Mouse (Mus musculus): ENCODE measurements around the gene Rpgrip1.
A peak's percentile ranks its signal among the peaks of the same experiment; 100 is the strongest.

Rpgrip1 gene

DNA sequence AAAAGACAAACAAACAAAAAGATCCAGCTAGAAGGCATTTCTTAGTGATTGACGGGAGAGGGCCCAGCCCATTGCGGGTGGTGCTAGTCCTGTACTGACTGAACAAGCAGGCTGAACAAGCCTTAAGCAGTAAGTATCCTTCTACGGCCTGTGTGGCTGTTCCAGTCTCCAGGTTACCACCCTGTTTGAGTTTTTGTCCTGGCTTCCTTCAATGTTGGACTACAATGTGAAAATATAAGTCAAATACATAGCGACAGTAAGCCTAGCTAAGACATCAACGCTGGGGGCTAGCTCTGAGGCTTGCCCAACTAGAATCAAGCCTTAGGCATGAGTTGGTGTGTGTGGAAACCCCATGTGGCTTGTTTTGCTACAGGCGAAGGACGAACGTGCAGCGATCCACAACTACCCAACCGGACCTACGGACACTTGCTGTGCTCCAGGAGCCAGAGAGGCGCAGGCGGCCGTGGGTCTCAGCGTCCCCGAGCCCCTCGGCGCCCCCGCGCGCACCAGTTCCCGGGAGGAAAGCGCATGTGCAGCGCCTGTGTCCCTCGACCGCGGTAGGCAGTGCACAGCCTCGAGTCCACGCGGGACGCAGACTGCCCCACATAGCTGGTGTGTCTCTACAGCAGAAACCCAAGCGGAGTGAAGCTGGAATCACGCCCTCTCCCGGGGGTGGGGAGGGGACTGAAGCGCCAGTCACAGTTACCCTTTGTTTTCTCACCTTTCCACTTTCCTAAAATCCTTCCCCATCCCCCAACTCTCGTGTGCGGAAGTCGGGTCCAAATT lies 8.5 kb downstream of the Rpgrip1 start:
- peak; percentile 55 for DNase-seq

DNA sequence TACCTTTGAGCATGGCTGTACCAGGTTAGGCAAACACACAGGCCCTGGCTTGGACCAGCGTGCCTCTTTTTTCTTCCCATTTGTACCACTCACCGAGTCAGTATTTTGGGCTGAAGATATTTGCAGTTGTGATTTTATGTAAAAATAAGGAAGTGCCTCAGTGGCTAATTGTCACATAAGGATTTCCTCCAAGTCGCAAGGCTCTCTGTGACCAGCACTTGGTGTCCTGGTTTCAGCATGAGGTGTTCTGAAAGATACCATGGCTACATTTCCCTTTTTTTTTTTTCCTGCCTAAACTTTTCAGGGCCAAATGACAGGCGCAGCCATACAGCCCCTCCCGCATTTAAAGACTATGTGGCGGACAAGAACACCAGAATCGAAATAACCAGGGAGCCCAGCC lies 9.7 kb downstream of the Rpgrip1 start:
- DNase-seq: peak; percentile 28

DNA sequence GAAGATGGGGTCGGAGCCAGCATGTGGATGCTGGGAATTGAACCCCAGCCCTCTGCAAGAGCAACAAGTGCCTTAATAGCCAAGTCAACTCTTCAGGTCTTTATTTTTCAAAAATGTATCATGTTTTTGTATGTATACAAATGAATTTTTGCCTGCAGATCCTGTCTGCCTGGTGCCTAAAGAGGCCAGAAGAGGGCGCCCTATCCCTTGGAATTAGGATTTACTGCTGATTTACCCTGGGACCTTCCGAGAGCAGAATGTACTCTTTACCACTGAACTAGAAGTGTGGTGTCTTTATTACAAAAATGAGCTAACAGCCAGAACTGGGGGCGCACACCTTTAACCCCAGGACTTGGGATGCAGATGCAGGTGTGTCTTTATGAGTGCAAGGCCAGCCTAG lies 13.4 kb downstream of the Rpgrip1 start:
- DNase-seq: peak; percentile 88

DNA sequence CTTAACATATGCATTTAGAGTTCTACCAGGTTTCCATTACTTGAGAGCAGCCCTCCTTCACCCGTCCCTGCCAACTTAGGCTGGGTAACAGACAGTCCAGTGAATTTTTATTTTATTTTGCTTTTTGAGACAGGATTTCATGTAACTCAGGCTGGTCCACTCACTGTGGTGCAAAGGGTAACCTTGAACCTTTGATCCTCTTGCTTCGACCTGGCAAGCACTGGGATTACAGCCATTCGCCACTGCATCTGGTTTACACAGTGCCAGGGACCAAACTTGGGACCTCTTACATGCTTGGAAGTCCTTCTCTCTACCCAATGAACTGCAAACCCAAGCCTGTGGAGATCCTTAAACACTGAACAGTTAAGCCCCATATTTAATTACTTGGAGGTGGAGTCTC lies 14.1 kb downstream of the Rpgrip1 start:
- no peak for DNase-seq

DNA sequence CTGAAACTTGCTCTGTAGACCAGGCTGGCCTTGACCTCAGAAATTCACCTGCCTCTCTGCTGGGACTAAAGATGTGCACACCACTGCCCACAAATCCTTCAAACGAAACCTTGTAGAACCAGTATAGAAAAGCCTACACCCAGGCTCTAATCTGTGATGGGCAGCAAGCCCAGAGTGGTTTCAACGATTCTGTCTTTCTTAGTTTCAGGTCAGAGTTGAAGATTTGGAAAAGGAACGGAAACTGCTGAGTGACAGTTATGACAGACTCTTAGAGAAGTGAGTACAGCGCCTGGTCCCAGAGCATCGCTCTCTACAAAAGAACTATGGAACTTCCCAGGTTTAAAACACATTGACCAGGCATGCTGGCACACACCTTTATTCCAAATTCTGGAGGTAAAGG lies 23.1 kb downstream of the Rpgrip1 start:
- DNase-seq: peak; percentile 9

DNA sequence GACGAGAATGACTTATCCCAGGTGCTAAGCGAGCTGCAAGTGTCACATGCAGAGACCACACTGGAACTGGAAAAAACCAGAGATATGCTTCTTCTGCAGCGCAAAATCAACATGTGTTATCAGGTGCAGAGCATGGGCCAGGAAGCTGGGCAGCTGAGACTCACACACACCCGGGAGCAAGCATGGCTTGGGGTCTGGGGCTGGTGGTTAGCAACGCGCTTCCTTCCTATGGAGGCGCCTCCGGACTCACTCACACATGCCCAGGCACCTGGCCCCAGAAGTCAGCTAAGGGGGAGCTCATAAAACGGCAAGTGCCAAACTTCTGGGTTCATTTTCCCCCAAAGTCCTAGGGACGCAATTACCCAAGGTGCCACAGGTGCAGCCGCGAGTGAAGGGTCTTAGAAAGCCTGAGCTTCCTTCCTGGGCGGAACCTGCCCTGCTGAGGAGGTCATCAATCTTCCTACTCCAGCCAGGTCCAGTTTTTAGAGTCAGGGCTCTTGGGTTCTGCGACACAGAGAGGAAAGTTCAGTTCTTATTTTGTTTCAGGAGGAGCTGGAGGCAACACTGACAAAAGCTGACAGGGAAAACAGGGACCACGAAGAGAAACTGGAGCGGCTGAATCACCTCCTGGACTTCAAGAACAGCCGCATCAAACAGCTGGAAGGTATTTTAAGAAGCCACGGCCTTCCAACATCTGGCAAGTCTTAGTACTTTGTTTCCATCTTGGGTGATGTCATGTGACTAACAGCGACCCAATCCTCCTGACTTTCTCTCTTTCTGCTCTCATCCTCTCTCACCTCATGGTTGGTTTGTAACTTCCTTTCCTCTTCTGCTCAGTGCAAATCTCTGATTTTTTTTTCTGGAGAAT lies 30.3 kb downstream of the Rpgrip1 start:
- peak; percentile 8 for DNase-seq

DNA sequence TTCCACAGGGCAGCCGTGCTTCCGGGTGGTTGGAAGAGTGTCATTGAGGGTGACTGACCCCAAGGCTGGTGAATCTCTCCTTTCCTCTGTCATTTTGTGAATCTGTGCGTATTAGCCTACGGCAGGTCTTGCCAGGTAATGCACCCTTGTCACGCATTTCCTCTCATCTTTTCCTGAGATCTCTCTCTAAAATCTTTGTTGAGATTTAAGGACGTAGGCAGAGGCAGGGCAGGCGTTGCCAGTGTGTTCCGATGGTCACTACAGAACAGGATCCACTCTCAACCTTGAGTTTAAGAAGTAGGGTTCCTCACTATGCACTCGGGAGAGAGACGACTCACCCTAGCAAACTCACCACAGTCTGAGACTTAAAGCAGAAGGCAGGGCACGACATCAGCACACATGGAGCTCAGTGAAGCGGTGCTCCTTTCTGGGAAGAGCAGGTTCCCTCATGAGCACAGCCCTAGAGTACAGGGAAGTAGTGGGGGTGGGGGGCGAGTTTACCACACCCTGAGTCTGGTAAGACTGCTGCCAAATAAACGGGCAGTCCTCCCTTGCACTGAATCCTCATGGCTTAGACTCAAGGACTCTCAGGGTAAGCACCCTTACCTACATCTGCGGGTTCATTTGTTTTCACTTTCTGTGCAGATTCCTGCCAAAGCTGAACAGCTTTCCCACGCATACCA lies 31.1 kb downstream of the Rpgrip1 start:
- DNase-seq: peak; percentile 51

DNA sequence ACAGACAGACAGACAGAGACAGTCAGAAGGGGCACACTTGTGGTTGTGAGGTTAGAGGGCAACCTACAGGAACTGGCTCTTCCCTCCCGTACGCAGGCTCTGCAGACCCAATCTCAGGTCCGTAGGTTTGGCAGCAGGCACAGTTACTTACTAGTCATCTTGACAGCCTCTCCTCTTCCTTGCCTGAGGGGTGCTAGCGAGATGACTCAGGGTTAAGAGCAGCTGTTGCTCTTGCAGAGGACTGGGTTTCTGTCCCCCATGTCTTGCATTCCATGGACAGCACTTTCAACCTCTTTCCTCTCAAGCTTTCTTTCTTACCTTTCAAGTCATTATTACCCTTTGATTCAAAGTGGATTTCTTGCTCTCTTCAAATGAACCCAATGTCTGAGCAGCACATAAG lies 33.7 kb downstream of the Rpgrip1 start:
- DNase-seq: no peak

DNA sequence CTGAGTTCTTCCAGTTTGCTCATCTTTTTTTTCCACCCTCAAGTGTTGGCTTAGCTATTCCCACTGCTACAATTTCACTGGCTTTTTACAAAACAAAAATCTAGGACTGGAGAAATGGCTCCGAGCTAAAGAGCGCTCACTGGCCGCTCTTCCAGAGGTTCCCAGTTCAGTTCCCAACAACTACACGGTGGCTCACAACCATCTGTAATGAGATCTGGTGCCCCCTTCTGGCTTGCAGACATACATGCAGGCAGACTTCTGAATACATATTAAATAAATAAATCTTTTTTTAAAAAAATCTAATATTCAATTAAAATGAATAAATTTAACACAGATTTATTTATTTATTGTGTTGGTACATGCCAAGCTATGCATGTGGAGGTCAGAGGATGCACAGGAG lies 36.0 kb downstream of the Rpgrip1 start:
- peak; percentile 40 for DNase-seq

DNA sequence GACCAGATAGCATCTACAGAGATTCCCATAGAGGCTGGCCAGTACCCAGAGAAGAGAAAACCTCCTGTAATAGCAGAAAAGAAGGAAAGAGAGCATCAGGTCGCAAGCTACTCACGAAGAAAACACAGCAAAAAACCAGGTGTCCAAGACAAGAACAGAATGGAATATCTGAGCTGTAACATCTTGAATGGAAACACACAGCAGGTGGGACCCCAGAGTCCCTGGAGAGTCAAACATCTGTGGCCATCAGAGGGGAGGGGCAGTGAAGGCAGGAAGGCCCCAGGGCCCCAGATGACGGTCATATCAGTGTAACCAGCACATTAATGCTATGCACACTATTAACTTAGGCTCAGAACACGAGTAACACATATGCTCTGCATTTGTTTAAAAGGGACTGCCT lies 39.4 kb downstream of the Rpgrip1 start:
- no peak for DNase-seq

DNA sequence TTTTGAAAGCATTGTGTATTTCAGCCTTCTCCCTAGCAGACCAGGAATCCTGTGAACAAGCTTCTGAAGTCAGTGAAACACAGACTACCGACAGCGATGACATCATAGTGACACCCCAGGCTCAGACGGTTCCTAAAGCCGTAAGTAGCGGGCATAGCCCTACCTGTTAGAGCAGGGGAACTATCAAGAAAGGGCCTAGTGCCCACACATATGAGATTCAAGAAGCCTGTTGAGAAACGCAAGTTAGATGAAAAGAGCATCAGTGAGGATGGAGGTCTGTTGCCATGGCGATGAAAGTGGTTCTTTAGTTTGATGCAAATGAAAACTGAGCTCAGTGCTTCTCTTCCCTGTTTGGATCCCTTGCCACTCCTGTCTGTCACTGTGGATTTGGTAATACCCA lies 41.7 kb downstream of the Rpgrip1 start:
- DNase-seq: no peak

DNA sequence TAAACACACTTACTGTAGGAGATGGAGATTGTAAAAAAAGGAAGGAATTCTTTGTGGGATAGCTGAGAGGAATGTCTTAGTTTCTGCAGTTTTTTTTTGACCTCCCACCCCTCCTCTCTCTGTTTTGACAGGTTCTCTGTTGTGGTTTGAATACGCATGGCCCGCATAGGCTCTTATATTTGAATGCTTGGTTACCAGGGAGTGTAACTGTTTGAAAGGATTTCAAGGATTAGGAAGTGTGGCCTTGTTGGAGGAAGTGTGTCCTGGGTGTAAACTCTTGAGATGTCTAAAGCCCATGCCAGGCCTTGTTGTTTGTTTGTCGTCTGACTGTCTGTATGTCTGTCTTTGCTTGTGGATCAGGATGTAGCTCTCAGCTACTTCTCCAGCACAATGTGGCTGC lies 42.1 kb downstream of the Rpgrip1 start:
- DNase-seq: no peak

DNA sequence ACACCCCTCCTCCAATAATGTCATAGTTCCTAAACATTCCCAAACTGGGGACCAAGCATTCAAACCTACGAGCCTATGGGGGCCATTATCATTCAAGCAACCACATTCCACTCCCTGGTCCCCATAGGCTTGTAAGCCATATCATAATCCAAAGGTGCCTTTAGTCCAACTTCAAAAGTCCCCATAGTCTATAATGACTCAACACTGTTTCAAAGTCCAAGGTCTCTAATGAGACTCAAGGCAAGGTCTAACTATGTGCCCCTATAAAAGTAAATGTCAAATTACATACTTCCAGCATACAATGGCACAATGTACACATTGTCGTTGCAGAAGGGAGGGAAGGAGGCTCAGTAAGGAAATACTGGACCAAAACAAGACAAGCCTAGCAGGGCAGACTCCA lies 44.5 kb downstream of the Rpgrip1 start:
- no peak for DNase-seq

DNA sequence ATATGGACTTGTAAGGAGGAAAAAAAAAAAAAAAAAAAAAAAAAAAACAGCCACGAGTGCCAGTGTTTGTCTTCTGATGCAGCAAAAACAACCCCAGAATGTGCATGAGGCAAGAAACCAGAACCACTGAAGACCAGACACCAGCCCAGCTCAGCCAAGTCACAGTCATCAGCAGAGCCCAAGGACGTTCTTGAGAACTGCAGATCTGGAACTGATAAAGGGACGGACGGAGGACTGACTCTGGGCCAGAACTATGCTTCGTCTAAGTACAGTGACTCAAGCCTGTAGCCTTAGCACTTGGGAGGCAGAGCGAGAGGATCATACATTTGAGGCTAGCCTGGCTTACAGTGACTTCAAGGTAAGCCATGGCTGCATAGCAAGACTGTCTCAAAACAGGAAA lies 50.4 kb downstream of the Rpgrip1 start:
- no peak for DNase-seq

DNA sequence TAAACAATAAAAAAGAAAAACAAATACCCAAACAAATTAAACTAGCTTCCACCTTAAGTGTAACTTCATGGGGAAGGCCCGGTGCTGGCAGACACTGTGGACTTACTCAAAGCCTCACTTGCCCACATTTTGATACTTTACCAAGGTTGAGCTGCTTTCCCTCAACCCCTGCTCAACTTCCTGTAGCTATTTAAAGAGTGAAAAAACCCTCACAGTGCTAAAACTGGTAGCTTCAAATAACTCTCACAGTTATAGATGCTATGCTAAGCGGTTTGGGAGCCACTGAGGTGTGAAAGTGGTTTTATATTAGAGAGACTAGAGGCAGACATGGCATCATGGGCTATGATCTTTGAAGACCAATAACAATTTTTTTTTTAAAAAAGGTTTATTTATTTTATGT lies 56.1 kb downstream of the Rpgrip1 start:
- peak; percentile 2 for DNase-seq

DNA sequence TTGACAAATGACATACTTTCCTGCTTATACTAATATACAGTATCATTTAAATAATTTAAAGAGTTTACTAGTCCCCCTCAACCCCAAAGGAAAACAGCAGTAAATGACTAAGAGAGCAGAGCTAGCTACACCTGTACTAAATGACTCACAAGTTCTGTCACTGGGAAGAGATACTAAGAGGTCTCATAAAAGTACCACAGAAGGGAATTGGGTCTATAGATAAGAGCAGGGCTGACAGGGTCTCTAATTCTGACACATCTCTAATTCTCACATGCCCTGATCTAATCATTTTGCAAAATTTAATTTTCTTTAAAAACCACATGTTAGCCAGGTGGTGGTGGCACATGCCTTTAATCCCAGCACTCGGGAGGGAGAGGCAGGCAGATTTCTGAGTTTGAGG lies 78.3 kb downstream of the Rpgrip1 start:
- DNase-seq: no peak

DNA sequence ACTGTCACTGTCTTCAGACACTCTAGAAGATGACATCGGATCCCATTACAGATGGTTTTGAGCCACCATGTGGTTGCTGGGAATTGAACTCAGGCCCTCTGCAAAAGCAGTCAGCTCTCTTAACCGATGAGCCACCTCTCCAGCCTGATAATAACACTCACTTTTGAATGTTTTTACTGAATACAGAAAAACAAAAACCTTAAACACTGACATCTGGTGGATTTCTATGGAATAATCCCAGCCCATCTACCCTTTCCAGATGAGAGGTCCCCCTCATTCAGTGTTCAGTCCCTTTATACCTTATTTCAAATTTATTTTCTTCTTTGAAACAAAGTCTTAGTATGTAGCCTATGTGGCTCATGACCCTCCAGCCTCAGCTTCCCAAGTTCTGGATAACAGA lies 79.0 kb downstream of the Rpgrip1 start:
- no peak for DNase-seq

DNA sequence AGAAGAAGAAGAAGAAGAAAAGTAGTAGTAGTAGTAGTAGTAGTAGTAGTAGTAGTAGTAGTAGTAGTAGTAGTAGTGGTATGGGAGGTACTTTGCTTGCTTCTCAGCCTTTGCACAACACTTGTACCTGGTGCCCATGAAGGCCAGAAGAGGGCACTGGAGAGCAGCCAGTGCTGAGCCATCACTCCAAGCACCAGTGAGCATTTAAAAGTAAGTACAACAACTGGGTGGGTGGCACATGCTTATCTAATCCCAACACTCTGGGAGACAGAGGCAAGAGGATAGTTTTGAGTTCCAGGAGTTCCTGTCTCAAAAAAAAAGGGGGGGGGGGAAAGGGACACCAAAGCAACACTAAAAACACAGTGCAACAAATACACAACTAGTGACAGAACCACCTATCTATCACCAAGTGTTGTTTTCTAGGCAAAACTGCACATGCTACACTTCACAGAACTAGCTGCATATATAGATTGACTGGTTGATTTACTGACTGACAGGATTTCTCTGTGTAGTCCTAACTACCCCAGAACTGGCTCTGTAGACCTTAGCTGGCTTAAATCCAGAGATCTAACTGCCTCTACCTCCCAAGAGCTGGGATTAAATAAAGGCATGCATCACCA lies 80.3 kb downstream of the Rpgrip1 start:
- DNase-seq: peak; percentile 66

DNA sequence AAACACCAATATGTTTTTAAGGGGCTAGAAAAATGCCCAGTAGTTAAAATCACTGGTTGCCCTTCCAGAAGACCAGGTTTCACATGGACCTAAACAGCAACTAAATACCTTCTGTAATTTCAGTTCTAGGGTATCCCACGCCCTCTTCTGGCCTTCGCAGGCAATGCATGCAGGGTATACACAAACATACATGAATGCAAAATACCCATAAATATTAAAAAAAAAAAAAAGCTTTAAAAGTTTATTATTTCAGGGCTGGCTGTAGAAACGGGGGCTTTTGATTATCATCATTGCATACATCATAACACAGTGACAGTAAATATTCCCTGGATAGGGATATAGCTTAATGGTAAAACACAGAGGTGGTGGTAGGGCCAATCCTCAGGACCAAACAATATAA lies 85.2 kb downstream of the Rpgrip1 start:
- DNase-seq: peak; percentile 76

DNA sequence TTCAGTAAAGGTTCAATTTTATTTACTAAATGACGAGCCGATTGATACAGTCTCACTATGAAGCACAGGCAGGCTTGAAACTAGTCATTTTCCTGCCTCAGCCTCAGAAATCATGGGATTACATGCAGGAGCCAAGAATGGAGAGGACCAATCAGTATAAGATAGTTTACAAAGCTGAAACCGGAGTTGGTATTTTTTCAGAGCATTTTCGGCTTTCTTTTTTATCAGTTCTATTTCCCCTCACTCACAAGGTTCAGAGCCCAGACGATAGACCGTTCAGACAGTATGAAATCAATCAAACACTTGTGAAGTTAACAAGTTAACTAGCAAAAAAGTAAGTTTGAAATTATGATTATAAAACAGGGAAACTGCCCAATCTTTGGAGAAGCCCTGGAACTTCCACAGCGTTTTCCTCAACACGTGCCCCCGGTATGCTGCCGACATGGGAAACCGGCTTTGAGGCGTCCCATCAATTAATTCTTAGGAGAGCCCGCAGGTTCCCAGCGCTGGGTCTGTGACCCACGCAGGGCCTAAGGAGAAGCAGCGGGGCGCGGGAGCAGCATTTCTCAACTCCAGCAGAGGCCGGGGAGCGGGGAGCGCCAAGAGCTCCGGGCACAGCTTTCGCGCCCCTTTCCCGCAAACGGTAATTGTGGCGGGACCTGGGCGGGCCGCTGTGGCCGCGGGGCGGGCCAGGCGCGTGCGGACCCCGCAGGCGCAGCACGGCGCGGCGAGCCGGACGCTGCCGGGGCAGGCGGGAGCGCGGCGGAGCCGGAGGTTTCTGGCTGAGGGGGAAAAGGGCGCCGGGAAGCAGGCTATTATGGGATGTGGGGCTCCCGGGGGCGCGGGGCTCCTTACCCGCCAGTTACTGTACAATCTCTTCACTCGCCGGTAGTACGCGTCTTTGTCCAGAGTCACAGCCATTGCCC lies 86.0 kb downstream of the Rpgrip1 start:
- DNase-seq: no peak

DNA sequence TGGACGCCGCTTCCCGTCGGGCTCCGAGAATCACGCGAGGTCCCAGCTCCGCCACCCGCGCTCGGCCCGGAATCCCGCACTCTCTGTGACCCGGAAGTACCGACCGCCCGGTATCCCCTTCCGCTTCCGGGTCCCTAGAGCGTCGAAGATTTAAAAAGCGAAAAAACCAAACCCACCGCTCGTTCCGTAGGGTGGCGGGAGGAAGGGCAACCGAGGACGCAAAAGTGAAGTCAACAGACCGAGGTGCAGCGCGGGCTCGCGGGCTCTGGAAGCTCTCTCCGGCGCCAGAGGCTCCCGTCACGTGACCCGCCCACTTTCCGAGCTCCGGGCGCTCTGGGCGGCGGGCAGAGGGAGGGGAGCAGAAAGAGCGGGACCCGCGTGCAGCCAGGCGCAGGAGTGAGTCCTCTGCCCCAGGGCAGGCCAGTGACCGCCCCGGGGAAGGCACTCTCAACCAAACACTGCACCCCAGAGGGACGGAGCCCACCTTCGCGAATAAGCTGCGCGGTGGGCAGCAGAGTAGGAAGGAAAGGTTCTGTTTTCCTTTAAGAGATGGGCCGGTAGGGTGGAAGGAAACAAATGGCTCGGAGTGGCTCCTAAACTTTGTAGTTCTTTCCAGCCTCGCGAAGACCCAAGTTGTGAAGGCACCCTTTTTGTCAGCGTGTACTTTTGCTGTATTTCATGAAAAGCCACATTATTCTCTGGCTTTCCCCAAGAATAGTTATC lies 86.8 kb downstream of the Rpgrip1 start, which contains the start of gene Supt16:
Gene Supt16, minus strand, starts transcription at position 261 of the 723 bp plus-strand sequence.
- DNase-seq: peak; percentile 79

All from lung, postnatal 36 days (tissue).